Mouse (Mus musculus) ES-E14 (cell line): Measurements from ENCODE around the gene Hnrnpul2. TPM values are rescaled to one million over a fixed set of nuclear protein-coding genes. Genes with fewer than 3 reads are reported as not detected.

ENCODE experiments used
- DNase-seq: peaks from one replicate; pipeline ENCODE4 v3.0.0-alpha.2; 2013; ENCODE audit warnings: low read depth, low spot score
- H3K27ac ChIP-seq: 2 replicates; pipeline ENCODE4 v1.5.1; 2012; ENCODE audit warnings: low read depth, mild to moderate bottlenecking, low read length, moderate library complexity, mixed read lengths; ENCODE audit not compliant: poor library complexity, insufficient read depth, severe bottlenecking
- H3K36me3 ChIP-seq: 2 replicates; pipeline ENCODE4 v1.6.1; 2012; ENCODE audit warnings: mild to moderate bottlenecking, low read length, moderate library complexity, mixed read lengths; ENCODE audit not compliant: control insufficient read depth, poor library complexity, insufficient read depth, severe bottlenecking
- H3K4me1 ChIP-seq, 2 experiments: fragments of 150-350 bp in 1 of 2; sonication (generic) in 1 of 2; 2 replicates each; pipeline ENCODE4 v1.6.1; 2012; ENCODE audit warnings: low read length in 2 of 2, mild to moderate bottlenecking in 1 of 2, mixed read lengths in 1 of 2; ENCODE audit not compliant: control insufficient read depth in 2 of 2, insufficient read depth in 2 of 2, poor library complexity in 1 of 2
- H3K4me3 ChIP-seq, 2 experiments: fragments of 150-350 bp in 1 of 2; sonication (generic) in 1 of 2; 2 replicates each; pipeline ENCODE4 v1.5.1; 2012; ENCODE audit warnings: low read length in 2 of 2, low read depth in 1 of 2, mild to moderate bottlenecking in 1 of 2, mixed read lengths in 1 of 2; ENCODE audit not compliant: insufficient read depth in 1 of 2, poor library complexity in 1 of 2, severe bottlenecking in 1 of 2
- H3K9ac ChIP-seq: 2 replicates; pipeline ENCODE4 v1.6.1; 2012; ENCODE audit warnings: low read depth, mild to moderate bottlenecking, low read length, mixed read lengths; ENCODE audit not compliant: poor library complexity, insufficient read depth, severe bottlenecking
- H3K9me3 ChIP-seq: fragments of 150-350 bp; sonication (generic); 2 replicates; pipeline ENCODE4 v1.6.1; 2012; ENCODE audit warnings: low read depth, mild to moderate bottlenecking, low read length; ENCODE audit not compliant: control insufficient read depth, insufficient read depth
- CHD2 ChIP-seq: IDR thresholded peaks from 2 replicates; pipeline ENCODE4 v1.6.1; 2014; ENCODE audit warnings: mild to moderate bottlenecking, low read depth, low read length, inconsistent platforms
- HCFC1 ChIP-seq: IDR thresholded peaks from 2 replicates; pipeline ENCODE4 v1.6.1; 2012; ENCODE audit warnings: low read length, inconsistent platforms, borderline replicate concordance; ENCODE audit not compliant: insufficient read depth
- MAFK ChIP-seq: IDR thresholded peaks from 2 replicates; pipeline ENCODE4 v1.6.1; 2014; ENCODE audit warnings: mild to moderate bottlenecking, low read depth, low read length, inconsistent platforms; ENCODE audit not compliant: insufficient read depth
- ZC3H11A ChIP-seq: IDR thresholded peaks from 2 replicates; pipeline ENCODE4 v1.6.1; 2012; ENCODE audit warnings: low read depth, mild to moderate bottlenecking, inconsistent platforms, low read length, borderline replicate concordance
- ZNF384 ChIP-seq: IDR thresholded peaks from 2 replicates; pipeline ENCODE4 v1.6.1; 2012; ENCODE audit warnings: low read depth, low read length, inconsistent platforms
- in situ Hi-C, 2 experiments: fragments of 600-800 bp; cut with MboI; formaldehyde crosslinking; loops; one replicate each; pipeline ENCODE4 v1.15.1; 2025; ENCODE audit warnings: low sequenced_read_pairs in 2 of 2, inconsistent platforms in 1 of 2; ENCODE audit not compliant: unreplicated experiment in 2 of 2
- total RNA-seq: library from RNA; depleted of rRNA; stranded (reverse); fragments of 300-350 nt; gene quantifications from 2 replicates; pipeline ENCODE4 v1.2.3, GENCODE M21; 2012

Gene Hnrnpul2
- total RNA-seq, 1 experiment: 48.5 TPM

GRCm38 (mm10) chr19:8774086-8774835 lies 45.5 kb upstream of the Hnrnpul2 start, which contains the start of gene Tmem179b:
Gene Tmem179b (minus strand): TSS chr19:8774467.
- Histone ChIP-seq H3K9ac (peak within 1 kb of the TSS; percentile 96), H3K4me1 (peaks cover 0 to 7% of the 10 kb centered on the region in 2 experiments; a peak in 3 of 4 replicates), H3K9me3 (no peaks in the 10 kb centered on the region), H3K27ac (peak within 1 kb of the TSS; percentile 94), H3K4me3 (peak within 1 kb of the TSS; percentile 81 to 88), H3K36me3 (peaks cover 20% of the 10 kb centered on the region)
- peak; percentile 94 for DNase-seq
- in situ Hi-C loops: no loop called here
- TF ChIP-seq CHD2: no peak
- peak; percentile 70; the same call in 1 of the 2 replicates for TF ChIP-seq HCFC1

- in situ Hi-C loops: no loop called here
- DNase-seq: no peak
- H3K36me3 ChIP-seq: peaks cover 23% of the 10 kb centered on the region
These were observed 44.8 kb upstream of the Hnrnpul2 start for GRCm38 (mm10) chr19:8774951-8775421.

GRCm38 (mm10) chr19:8786008-8786781 lies 33.6 kb upstream of the Hnrnpul2 start, which contains the start of gene Taf6l:
Gene Taf6l (minus strand): TSS chr19:8786417.
- Histone ChIP-seq H3K27ac (peak within 1 kb of the TSS; percentile 57; the same call in 1 of the 2 replicates), H3K4me1 (peaks cover 0 to 8% of the 10 kb centered on the region in 2 experiments; a peak in 3 of 4 replicates), H3K36me3 (peaks cover 15% of the 10 kb centered on the region; the same call in 1 of the 2 replicates), H3K9ac (peak within 1 kb of the TSS; percentile 73), H3K9me3 (no peaks in the 10 kb centered on the region), H3K4me3 (peak within 1 kb of the TSS; percentile 74 to 82)
- in situ Hi-C loops: no loop called here
- TF ChIP-seq ZNF384 (0 out of 2 replicates have a peak, but pooled peaks have one; percentile 5), ZC3H11A (no peak), CHD2 (no peak)
- DNase-seq: peak; percentile 96

More at GRCm38 (mm10) chr19:8774951-8775421, 44.8 kb upstream of the Hnrnpul2 start:
- peaks cover 0 to 7% of the 10 kb centered on the region in 2 experiments; a peak in 3 of 4 replicates for H3K4me1 ChIP-seq
- no peaks in the 10 kb centered on the region for H3K9me3 ChIP-seq
- peak overlapping the region; percentile 81 to 88 for H3K4me3 ChIP-seq
- TF ChIP-seq CHD2: no peak
- no peak for TF ChIP-seq ZNF384
- no peak for TF ChIP-seq ZC3H11A
- no peak for TF ChIP-seq MAFK
- TF ChIP-seq HCFC1: no peak
- H3K9ac ChIP-seq: peak overlapping the region; percentile 96
- peak overlapping the region; percentile 94 for H3K27ac ChIP-seq

- in situ Hi-C loops: no loop called here
- no peak for DNase-seq
- no peak overlapping the region for H3K27ac ChIP-seq
- no peak overlapping the region for H3K9ac ChIP-seq
- no peak overlapping the region for H3K4me3 ChIP-seq
- H3K9me3 ChIP-seq: no peaks in the 10 kb centered on the region
- H3K36me3 ChIP-seq: peaks cover 10% of the 10 kb centered on the region
- peaks cover 0 to 8% of the 10 kb centered on the region in 2 experiments; a peak in 3 of 4 replicates for H3K4me1 ChIP-seq
- TF ChIP-seq ZC3H11A (no peak), CHD2 (no peak), ZNF384 (peak; percentile 95)
These were observed 31.3 kb upstream of the Hnrnpul2 start for GRCm38 (mm10) chr19:8788521-8788920.
